Comparison of ENCODE assay signal across 8 mouse cellular contexts in the genomic region with DNA sequence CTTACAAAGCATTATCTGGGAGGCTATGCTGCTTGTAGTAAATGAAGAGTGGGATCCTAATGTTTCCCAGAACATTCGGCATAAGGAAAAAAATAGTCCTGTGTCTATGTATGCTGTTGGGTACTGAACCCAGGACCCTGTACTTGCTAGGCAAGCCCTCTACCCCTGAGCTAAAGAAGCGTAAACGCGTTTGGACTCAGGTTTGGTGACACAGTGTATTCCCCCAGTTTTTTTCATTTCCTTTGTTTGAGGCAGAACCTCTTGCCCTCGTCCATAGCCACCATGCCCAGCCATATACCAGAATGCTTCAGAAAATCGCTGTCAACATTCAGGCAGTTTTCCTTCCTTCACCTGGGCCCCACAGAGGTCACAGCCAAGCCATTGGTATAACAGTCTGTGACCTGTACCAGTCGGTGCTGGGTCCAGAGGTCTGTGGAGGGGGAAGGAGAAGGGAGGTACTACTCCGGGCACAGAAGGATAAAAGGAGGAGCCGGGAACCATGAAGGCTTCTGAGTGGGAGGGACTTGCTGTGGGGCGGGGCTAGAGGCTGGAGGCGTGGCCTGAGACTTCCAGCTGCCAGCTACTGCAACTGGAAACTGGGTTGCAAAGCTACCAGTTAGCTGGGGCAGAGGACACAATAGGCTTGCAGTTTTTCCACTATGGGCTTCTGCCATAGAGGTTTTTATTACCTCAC. TPM values are rescaled to one million over a fixed set of nuclear protein-coding genes. Genes with fewer than 3 reads are reported as not detected.
A peak's percentile ranks its signal among the peaks of the same experiment; 100 is the strongest.
DNase-seq lines count a peak whose midpoint lies in the region; ATAC-seq and TF ChIP-seq lines count a peak whose summit lies in the region.
"Had no signal": no experiment of that assay in that cellular context is flagged by ENCODE, and none has a peak within 500 bp of the region (broad histone marks: within the 10 kb centered on the region; RNA-seq: fewer than 3 reads in every experiment).

No protein-coding gene starts in this region.

- peak; percentile 34 for DNase-seq in thymus, postnatal 14 days
- DNase-seq in thymus, postnatal 0 days (ENCODE audit: low spot score), result no peak
- peak; percentile 75 to 83 for DNase-seq in kidney, postnatal 4 days
- DNase-seq in testis, postnatal 14 days (ENCODE audit: low spot score), result peak; percentile 71
- DNase-seq in forebrain, postnatal 0 days, result no peak
- DNase-seq in heart, adult 11 months, result no peak

- H3K4me3 ChIP-seq in forebrain, postnatal 0 days (ENCODE audit: low read depth, low read length), result no peak overlapping the region

- no peak overlapping the region for H3K9ac ChIP-seq in forebrain, postnatal 0 days

- TF ChIP-seq CTCF in forebrain, postnatal 0 days (IDR thresholded peaks at IDR 0.05; ENCODE audit: low read depth), result no peak

- no peak overlapping the region for H3K27ac ChIP-seq in forebrain, postnatal 0 days (ENCODE audit: low read depth, low read length)

- no peaks in the 10 kb centered on the region for H3K9me3 ChIP-seq in forebrain, postnatal 0 days (ENCODE audit: low read length)

- H3K4me1 ChIP-seq in forebrain, postnatal 0 days (ENCODE audit: insufficient read depth), result no peaks in the 10 kb centered on the region

- WGBS in forebrain, postnatal 0 days, result 48% methylated on average over 11 of the region's 11 CpGs

- no peak overlapping the region for H3K4me2 ChIP-seq in forebrain, postnatal 0 days (ENCODE audit: low read depth)

- no peaks in the 10 kb centered on the region for H3K27me3 ChIP-seq in forebrain, postnatal 0 days (ENCODE audit: insufficient read depth, low read length)

- H3K36me3 ChIP-seq in forebrain, postnatal 0 days (ENCODE audit: insufficient read depth), result no peaks in the 10 kb centered on the region

- ATAC-seq in common myeloid progenitor, adult 5-6 weeks (replicated peaks; ENCODE audit: low read depth, poor library complexity, severe bottlenecking), result peak; percentile 84
- ATAC-seq in forebrain, postnatal 0 days, result no peak

RNA-seq across cellular contexts. Expression of a gene that starts 3.8 kb away (rescaled TPM):
- 0.23 TPM in 1 of 2 replicates, not detected in the other for polyA plus RNA-seq in thymus, postnatal 0 days (2015; fragmentation: Nextera tagmentation; extraction: Ambion mirVana)
- 0.18 TPM in 1 of 2 replicates, not detected in the other for total RNA-seq in common myeloid progenitor, adult 5-6 weeks (2017)
- not detected in 2 replicates for total RNA-seq in forebrain, postnatal 0 days (2014; rRNA removed)
- polyA plus RNA-seq in forebrain, postnatal 0 days (2015; fragmentation: Nextera tagmentation; extraction: Ambion mirVana), result not detected in 2 replicates
- polyA plus RNA-seq: heart, embryonic 16.5 days had no signal

RNA-seq across cellular contexts. Expression of a gene that starts 52.2 kb away (rescaled TPM):
- 9.4 and 11.3 TPM in 2 replicates for polyA plus RNA-seq in thymus, postnatal 0 days (2015; fragmentation: Nextera tagmentation; extraction: Ambion mirVana)
- total RNA-seq in common myeloid progenitor, adult 5-6 weeks (2017), result 136 and 138 TPM in 2 replicates
- 5.8 and 8.9 TPM in 2 replicates for total RNA-seq in forebrain, postnatal 0 days (2014; rRNA removed)
- 1.3 and 2.0 TPM in 2 replicates for polyA plus RNA-seq in forebrain, postnatal 0 days (2015; fragmentation: Nextera tagmentation; extraction: Ambion mirVana)

RNA-seq across cellular contexts. Expression of a gene that starts 52.4 kb away (rescaled TPM):
- polyA plus RNA-seq in thymus, postnatal 0 days (2015; fragmentation: Nextera tagmentation; extraction: Ambion mirVana), result 1,382 and 1,420 TPM in 2 replicates
- total RNA-seq in common myeloid progenitor, adult 5-6 weeks (2017), result 3,431 and 3,472 TPM in 2 replicates
- 957 and 1,068 TPM in 2 replicates for total RNA-seq in forebrain, postnatal 0 days (2014; rRNA removed)
- polyA plus RNA-seq in forebrain, postnatal 0 days (2015; fragmentation: Nextera tagmentation; extraction: Ambion mirVana), result 693 and 790 TPM in 2 replicates

RNA-seq across cellular contexts. Expression of a gene that starts 58.3 kb away (rescaled TPM):
- 38.2 and 43.5 TPM in 2 replicates for polyA plus RNA-seq in thymus, postnatal 0 days (2015; fragmentation: Nextera tagmentation; extraction: Ambion mirVana)
- 37.7 and 44.9 TPM in 2 replicates for total RNA-seq in common myeloid progenitor, adult 5-6 weeks (2017)
- 10.5 and 15.2 TPM in 2 replicates for total RNA-seq in forebrain, postnatal 0 days (2014; rRNA removed)
- polyA plus RNA-seq in forebrain, postnatal 0 days (2015; fragmentation: Nextera tagmentation; extraction: Ambion mirVana), result 18.2 and 24.5 TPM in 2 replicates

Comparison
In these comparisons a context has a peak if more than half of its experiments do, and no peak if none do; other contexts are left out.
1. DNase-seq: peak in thymus, postnatal 14 days (single experiment), kidney, postnatal 4 days (2 of 2) and testis, postnatal 14 days (single experiment); none in thymus, postnatal 0 days (single experiment), forebrain, postnatal 0 days (single experiment) and heart, adult 11 months (single experiment).
2. RNA of a gene that starts 52.2 kb away (total RNA-seq): 136 to 138 TPM in common myeloid progenitor, adult 5-6 weeks; 5.8 to 8.9 TPM in forebrain, postnatal 0 days; every median in the first group is over 10 times any median in the second.